Mouse (Mus musculus) right cerebral cortex, postnatal 10 days (tissue): ENCODE measurements around the gene Mst1r.

Experiments
- DNase-seq, 2 experiments: peaks; one replicate each; pipeline ENCODE4 v3.0.0; 2021; ENCODE audit warnings: low spot score in 2 of 2

The Mst1r gene

GRCm38 (mm10) chr9:107906252-107906966 lies at the start of gene Mst1r:
Gene Mst1r, plus strand, starts transcription at chr9:107906873.
- peak in 1 of 2 experiments; percentile 63 for DNase-seq

GRCm38 (mm10) chr9:107858343-107858742 lies 48.3 kb upstream of the Mst1r start:
- no peak for DNase-seq

- no peak for DNase-seq
These were observed 42.2 kb upstream of the Mst1r start for GRCm38 (mm10) chr9:107864493-107864892.

GRCm38 (mm10) chr9:107866081-107866480 lies 40.6 kb upstream of the Mst1r start:
- DNase-seq: no peak

GRCm38 (mm10) chr9:107872350-107873098 lies 34.1 kb upstream of the Mst1r start:
- peak; percentile 97 to 98 for DNase-seq

GRCm38 (mm10) chr9:107873137-107873536 lies 33.5 kb upstream of the Mst1r start, which contains the start of gene Rbm6:
Gene Rbm6, minus strand, starts transcription at chr9:107873237.
- DNase-seq: no peak

GRCm38 (mm10) chr9:107880411-107880810 lies 26.3 kb upstream of the Mst1r start:
- DNase-seq: no peak

GRCm38 (mm10) chr9:107887804-107888266 lies 18.8 kb upstream of the Mst1r start, which contains the start of gene Mon1a:
Gene Mon1a, plus strand, starts transcription at chr9:107888151.
- DNase-seq: peak; percentile 88 to 89

- peak in 1 of 2 experiments; percentile 73 for DNase-seq
These were observed 18.3 kb upstream of the Mst1r start for GRCm38 (mm10) chr9:107888267-107888850.

- no peak for DNase-seq
These were observed 16.4 kb upstream of the Mst1r start for GRCm38 (mm10) chr9:107890260-107890659.

GRCm38 (mm10) chr9:107891023-107891422 lies 15.7 kb upstream of the Mst1r start:
- DNase-seq: no peak

GRCm38 (mm10) chr9:107898563-107898962 lies 8.1 kb upstream of the Mst1r start:
- DNase-seq: no peak

- DNase-seq: no peak
These were observed 6.8 kb upstream of the Mst1r start for GRCm38 (mm10) chr9:107899855-107900254.

- DNase-seq: peak; percentile 88 to 90
These were observed 5.6 kb upstream of the Mst1r start for GRCm38 (mm10) chr9:107900840-107901626.

- no peak for DNase-seq
These were observed 5.1 kb upstream of the Mst1r start for GRCm38 (mm10) chr9:107901627-107901914.

GRCm38 (mm10) chr9:107904726-107905125 lies 1.9 kb upstream of the Mst1r start:
- DNase-seq: peak; percentile 87 to 92

- DNase-seq: no peak
These were observed 511 bp downstream of the Mst1r start for GRCm38 (mm10) chr9:107906967-107907800.

GRCm38 (mm10) chr9:107907801-107908120 lies 1.1 kb downstream of the Mst1r start:
- no peak for DNase-seq

- DNase-seq: no peak
These were observed 1.9 kb downstream of the Mst1r start for GRCm38 (mm10) chr9:107908410-107909158.

GRCm38 (mm10) chr9:107910025-107910769 lies 3.5 kb downstream of the Mst1r start:
- no peak for DNase-seq
